Mouse (Mus musculus): ENCODE measurements around the gene Lrg1.

DNA sequence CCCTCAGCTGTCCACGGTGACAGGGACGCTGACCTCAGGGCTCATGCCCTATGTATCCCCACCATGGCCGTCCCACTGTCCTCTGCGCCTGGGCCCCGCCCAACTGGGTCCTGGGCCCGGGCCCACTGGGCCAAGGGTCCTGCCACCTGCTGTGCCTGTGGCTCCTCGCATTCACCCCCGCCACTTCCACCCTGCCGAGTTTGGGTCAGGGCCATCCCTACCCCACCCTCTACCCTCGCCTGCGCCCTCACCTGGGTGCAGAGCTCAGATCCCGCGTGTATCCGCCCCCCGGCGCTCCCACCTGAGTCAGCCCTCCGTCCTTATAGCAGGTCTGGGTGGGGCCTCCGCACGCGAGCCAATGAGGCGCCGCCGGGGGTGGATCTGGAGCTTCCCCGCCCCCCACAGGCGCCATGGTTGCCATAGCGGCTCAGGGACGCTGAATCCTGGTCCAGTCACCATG, 4.5 kb downstream of the Lrg1 start, which contains the start of gene Plin5:
- TF ChIP-seq CTCF (IDR thresholded peaks at IDR 0.05; ENCODE audit: low read depth, low read length) (no peak), POLR2A (IDR thresholded peaks at IDR 0.05; ENCODE audit: borderline replicate concordance, low read depth, low read length) (no peak)

Measured in bone marrow macrophage, adult 2 months (primary cell).